Mouse (Mus musculus): ENCODE results near the gene Spaca6.

Gene Spaca6

DNA sequence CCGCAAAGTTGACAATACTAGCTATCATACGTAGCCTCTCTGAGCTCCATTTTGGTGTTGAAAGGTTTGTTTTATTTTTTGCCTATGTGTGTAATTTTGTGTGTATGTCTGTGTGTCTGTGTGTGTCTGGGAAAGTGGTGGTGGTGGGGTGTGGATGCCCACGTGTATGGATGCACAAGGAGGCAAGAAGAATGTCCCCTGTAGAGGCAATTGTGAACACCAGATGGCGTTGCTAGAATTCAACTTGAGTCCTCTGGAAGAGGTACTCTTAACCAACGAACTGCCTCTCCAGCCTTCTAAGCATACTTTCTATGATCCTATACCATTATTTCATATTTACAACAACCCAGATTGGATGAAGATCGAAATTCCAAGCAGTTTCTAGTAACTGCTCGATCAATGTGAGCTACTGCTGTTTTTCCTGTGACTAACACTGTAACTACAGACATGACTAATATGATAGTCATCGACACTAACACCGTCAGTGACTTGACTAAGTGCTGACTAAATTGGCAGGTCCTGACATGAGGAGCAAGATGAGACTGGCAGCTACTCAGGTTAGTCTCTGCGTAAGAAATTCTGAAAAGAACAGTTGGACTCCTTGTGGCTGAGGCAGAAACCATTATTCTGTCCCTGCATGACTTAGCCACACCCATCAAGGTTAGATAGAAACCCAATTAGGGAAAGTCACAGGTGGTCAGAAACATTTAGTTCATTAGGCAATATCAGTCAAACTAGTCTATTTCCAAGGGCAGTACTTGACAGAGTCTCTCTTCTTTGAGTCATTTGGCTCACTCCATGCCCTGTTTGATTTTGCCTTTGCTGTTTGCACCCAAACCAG, 18.4 kb downstream of the Spaca6 start:
- no peak for DNase-seq

DNA sequence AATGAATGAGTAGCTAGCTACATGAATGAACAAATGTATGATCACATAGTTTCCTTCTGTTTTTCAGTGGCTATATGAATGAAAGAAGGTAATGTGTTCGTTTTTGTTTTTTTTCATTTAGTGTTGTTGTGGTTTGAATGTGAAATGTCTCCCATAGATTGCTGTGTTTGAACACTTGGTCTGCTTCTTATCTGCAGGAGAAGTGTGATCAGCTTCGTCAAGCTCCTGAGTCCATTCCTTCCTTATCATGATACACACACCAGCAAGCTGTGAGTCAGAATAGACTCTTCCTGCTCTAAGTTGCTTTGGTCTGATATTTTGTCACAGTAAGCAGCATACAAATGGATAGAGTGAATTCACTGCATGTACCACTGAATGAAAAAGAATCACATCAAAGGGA, 22.0 kb downstream of the Spaca6 start:
- DNase-seq = no peak

DNA sequence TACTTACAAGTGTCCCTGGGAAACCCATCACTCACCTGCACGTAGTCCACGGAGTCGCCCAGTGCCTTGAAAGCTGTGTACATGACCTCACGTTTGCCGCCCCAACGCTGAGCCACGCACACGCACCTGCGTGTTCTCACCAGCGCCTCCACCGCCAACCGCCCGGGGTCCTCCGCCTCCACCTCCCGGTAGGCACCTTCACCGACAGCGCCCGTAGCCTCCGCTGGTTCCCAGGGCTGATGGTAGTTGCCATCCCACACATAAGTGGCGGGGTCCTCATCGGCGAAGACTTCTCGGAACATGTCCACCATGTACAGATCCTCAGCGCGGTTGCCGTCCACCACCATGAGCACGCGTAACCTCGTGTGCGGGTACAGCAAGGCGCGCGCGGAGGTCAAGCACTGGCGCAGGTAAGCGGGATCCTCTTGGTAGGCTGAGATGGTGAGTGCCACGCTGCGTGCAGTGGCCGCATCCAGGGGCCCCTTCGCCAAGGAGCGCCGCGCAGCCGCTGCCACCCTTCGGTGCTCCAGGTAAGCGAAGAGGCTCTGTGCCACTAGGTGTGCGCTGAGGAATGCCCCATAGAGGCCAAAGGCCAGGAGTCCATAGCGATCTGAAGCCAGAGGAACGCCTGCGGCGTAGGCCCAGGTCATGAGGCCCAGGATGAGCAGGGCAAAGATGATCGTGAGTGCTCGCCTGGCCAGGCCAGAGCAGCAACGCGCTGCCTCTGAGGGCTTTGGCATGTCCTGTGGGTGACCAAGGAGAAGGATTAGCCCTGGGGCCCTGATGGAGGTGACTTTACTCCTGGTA, 23.2 kb downstream of the Spaca6 start:
- DNase-seq = no peak

DNA sequence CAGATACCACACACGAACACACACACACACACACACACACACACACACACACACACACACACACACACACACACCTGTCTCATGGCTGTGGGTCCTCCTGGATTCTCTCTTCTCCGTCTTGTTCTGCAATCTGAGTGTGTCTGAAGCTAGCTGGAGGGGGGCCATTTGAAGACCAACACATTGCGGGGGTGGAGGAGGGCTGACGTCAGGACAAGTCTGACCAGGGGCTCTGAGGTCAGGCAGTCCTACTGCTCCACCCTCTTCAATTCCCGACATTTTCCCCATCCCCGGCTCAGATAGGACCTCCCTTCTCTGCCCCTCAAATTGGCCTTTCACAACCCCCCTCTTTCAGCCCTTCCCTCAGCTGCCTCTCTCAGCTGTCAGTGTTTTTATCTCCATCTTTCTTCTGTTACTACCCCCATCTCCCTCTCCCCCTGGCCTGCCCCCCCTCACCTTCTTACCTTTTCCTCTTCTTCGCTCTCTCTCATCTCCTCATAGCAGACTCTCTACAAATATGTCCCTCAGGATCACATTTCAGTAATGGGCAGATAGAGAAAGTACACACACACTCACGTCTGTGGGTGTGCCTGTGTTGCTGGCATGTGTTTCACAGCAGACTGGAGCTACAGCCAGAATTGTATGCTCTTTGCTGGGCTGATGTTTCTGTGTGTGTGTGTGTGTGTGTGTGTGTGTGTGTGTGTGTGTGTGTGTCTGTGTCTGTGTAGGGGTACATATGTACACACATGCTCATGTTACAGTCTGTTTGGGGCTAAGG, 28.3 kb downstream of the Spaca6 start, which contains the start of gene Has1:
Has1 (minus strand) TSS at position 142 of the 775 bp plus-strand sequence.
- DNase-seq = no peak

DNA sequence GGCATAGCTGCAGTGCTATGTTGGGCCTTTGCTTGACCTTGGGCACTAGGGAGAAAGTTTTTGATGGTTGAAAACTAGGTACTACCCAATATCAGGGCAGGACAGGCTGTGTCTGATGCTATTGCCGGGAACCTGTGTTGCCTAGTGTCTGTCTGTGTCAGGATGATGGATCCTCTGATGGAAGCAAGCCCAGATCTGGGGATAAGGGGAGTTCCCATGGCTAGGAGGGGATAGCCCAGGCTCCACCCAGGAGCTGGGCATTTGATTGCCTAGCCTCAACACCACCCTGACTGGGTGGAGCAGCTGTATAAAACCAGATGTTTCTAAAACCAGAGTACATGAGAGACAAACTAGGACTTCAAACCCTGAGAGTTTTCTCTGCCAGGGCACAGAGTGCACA, 29.7 kb downstream of the Spaca6 start:
- no peak for DNase-seq

DNA sequence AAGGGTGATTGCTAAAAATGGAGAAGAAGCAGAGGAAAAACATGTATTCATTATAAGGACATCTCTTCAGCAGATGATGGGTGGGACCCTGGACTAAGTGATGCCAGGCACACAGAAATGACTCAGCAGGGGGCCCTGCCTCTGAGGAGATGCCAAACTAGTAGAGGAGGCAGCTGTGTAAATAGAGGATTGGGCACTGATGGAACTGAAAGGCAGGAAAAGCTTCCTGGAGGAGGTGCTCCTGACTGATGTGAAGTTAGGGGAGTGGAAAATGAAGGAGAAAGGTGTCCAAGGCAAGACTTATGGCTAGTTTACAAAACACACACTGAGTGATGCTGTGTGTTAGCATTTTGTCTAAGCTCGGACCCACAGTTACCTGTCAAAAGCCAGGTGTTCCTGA, 30.5 kb downstream of the Spaca6 start:
- DNase-seq = no peak

DNA sequence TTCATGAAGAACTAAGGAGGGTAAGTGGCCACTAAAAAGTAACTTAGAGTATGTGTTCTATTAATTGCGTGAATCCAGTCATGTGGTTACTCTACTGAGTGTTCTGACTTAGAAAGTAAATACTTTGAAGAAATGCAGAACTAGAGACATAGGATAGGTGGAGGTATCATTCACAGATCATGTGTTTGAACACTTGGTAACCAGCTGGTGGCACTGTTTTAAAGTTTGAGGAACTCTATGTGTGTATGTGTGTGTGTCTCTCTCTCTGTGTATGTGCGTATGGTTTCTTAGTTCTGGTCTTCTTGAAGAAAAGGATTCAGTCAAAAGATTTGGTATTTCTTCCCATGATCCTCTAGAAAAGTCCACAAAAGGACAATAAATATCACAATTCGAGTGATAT, 33.2 kb downstream of the Spaca6 start:
- no peak for DNase-seq

DNA sequence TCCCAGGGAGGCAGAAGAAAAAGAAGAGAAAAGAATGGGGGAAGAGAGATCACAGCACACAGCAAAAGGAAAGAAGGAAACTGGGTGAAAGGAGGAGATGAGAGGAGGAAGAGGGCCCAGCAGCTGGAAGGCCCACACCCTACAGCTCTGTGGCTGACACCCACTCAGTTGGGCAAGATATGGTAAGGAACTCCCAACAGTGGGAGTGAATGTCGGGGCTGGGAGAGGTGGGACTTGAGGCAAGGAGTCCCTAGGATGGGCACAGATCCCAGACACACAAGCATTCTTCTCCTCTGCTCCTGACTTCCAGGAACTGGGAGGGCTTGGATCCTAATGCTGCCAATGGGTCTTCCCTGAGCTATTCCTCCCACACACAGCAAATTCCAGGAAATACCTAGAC, 35.4 kb downstream of the Spaca6 start:
- DNase-seq = no peak

DNA sequence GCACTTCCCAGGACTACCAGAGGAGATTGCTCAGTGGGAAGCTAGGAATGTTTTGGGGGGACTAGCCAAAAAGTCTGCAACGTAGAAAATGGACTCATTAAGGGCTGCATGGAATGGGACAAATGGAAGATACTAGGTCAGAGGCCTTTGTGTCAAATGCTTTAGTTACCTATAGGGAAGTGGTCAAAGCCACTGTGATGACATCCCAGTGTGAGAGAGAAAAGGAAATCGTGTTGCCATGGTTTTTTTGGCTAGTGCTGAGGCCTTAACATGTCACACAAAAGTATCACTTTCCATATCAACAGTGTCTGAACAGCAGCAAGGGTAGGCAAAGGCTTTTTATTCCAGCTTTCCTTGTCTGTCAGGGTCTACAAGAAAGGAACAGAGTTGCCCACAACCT, 38.2 kb downstream of the Spaca6 start:
- DNase-seq = no peak

DNA sequence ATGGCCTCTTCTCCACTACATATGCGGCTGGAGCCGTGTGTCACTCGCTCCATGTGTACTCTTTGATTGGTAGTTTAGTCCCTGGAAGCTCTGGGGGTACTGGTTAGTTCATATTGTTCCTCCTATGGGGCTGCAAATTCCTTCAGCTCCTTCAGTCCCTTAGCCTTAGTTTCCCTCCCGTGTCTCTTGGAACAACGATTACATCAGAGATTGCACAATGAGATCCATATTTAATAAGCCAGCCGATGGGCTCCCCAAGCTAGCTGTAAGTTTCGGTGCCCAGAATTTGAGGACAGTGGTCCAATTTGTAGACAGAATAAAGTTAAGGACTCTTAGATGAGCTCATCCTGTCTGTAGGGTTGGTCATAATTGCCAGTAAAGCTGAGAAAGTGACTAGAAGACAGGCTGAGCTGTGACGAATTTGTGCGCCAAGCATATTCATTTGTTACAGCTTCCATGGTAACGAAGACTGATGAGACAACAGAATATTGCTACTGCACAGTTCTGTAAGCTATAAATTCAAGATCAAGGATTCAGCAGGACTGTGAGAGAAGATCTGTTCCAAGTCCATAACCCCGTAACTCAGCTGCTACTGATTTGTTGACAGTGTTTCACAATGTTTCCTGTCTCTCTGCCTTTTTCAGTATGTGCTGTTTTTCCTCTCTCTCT, 40.0 kb downstream of the Spaca6 start:
- DNase-seq = no peak

DNA sequence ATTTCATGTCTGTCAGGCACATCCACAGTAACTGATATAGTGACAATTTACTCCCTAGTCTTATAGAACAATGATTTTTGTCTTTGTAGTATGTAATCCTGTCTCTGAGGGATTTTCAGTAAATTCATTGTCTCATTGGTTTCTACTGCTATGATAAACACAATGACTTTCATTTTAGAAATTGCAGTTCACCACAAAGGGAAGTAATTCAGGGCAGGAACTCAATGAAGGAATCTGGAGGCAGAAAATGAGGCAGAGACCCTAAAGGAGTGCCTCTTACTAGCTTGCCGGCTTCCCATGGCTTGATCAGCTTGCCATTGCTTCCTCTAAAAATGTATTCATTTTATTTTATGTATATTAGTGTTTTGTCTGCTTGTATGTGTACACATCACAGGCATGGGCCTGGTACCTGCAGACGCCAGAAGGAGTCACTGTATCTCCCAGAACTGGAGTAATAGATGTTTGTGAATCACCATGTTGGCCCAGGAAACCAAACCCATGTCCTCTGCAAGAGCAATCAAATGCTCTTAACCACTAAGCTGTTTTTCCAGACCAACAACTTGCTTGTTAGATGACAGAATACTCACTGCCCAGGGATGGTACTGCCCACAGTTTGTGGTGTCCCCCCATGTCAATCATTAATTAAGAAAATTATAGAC, 44.1 kb downstream of the Spaca6 start:
- no peak for DNase-seq

DNA sequence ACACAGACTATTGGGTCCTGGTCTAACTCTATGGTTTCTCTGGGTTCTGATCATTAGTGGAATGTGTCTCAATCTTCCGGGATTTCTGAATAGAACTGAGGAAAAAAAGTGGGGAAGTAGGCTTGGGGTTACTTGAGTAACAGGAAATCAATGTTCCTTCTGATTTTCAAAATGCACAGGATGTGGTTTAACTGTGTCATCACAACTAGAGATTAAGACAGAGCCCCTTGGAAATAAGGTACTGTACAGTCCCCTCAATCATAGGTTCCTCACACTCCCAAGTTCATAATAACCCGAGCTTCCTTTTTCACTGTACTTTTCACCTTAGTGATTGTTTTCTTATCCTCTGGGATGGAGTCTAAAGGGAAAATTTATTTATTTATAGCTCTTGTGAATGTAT, 44.7 kb downstream of the Spaca6 start:
- no peak for DNase-seq

DNA sequence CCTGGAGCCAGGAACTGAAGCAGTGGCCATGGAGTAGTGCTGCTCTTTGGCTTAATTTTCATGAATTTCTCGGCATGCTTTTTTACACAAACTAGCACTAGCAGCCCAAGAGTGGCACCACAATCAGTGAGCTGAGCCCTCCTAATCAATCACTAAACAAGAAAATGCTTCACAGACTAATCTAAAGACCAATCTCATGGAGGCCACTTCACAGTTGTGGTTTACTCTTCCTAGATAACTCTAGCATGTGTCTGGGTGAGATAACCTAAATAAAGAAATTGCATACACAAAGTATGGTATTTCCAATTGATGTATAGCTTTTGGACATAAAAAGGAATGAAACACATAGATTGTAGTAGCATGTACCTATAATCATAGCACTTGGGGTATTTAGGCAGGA, 52.4 kb downstream of the Spaca6 start:
- DNase-seq = no peak

DNA sequence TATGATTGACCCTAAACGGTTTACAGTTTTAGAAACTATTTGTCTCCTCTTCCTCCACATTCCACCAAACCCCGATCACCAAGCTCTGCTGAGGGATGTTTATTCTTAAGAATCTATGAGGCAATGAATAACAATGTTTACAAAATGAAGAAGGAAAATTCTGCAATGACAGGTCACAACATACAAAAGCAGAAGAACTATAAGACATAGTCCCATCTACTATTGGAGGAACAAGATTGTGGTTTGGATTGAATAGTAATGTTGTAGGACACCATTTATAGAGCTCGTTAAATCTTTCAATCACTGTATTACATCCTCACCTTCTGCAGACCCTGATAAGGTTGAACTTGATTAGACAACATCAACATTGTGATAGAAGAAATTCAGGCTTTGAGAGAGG, 55.7 kb downstream of the Spaca6 start:
- DNase-seq = no peak

DNA sequence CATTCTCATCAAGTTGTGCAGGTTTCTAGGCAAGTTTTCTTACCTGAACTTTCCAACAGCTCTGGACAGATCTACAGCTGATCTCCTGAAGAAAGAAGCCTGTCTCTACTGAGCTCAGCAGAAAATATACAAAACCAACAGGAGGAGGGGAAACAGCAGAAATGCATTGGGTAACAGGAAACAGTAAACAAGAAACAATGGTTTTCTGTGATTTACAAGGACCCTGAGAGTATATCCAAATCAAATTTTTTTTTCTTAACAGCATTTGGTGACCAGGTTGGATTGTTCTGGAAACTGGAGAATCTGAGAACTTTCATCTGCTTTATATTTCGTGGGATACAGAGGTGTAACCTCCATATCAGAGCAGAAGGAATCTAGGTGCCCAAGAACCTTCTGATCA, 56.9 kb downstream of the Spaca6 start, which contains the start of gene Fpr1:
Fpr1 (minus strand) TSS at position 101 of the 400 bp plus-strand sequence.
- no peak for DNase-seq

DNA sequence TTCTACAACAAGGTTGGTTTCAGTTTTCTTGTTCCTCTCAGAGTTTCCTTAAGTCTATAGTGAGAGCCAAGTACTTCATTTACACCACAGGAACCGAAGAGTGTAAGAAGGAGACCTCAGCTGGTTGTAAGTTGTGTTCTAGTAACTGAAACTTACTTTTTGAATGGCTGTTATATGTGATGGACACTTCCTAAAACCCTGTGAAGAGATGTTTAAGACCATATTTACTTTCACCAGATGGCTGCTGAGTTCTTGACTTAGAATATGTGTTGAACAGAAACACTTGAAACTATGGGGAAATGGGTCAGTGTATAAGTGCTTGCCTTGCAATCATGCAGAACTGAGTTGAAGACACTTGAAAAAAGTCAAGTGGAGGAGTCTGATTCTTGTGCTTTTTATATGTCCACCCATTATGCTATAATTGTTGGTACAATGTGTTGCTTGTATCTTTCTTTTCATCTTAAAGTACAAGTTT, 60.9 kb downstream of the Spaca6 start, which contains the start of the genes Fpr2 and Fpr3:
Fpr2 (plus strand) TSS at position 51 of the 475 bp plus-strand sequence.
Fpr3 (plus strand) TSS at position 79 of the 475 bp plus-strand sequence.
- DNase-seq = no peak

DNA sequence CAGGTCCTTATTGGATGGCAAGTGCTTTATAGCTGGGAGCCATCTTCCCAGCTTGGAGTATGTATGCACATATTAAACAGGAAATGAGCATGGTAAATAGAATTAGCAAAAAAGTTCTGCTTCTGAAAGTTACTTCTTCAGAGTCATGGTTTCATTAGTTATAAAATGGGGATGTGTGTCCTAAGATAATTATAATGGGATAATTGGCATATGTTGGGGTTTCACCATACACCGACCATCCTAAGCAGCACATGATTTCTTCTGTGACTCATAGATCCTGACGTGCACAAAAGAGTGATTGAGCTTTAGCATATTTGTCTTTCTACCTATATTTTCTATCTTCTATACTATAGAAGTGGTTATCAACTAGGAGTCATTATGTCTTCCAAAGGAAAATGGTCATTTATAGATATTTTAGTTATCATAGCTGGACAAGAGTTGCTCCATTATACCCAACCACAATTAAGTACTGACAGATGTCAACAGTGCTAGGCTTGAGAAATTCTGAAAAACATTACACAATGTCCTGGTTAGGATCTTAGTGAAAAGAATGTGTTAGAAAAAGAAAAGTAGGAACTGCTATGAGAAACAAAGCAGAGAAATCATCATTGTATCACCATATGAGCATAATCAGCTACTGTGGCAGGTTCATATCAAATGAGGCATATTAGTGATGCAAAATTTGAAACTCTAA, 62.9 kb downstream of the Spaca6 start:
- no peak for DNase-seq
